Mouse (Mus musculus) spleen, adult 2 months (tissue): Measurements from ENCODE around the gene Erich6. TPM values are rescaled to one million over a fixed set of nuclear protein-coding genes. Genes with fewer than 3 reads are reported as not detected.

ENCODE experiments used
- DNase-seq, 2 experiments: peaks; one replicate each; pipeline versions ENCODE4 v3.0.0 to v3.0.0-alpha.2; 2012 to 2021; ENCODE audit warnings: low spot score in 2 of 2, low read depth in 1 of 2
- H3K27ac ChIP-seq: fragments of 200-500 bp; 2 replicates; pipeline ENCODE4 v1.5.1; 2012; ENCODE audit warnings: low read length, inconsistent platforms; ENCODE audit not compliant: insufficient read depth
- H3K27me3 ChIP-seq: fragments of 200-500 bp; 2 replicates; pipeline ENCODE4 v1.6.1; 2012; ENCODE audit warnings: mild to moderate bottlenecking, moderate library complexity, low read length, inconsistent platforms; ENCODE audit not compliant: control insufficient read depth, insufficient read depth
- H3K36me3 ChIP-seq: fragments of 200-500 bp; 2 replicates; pipeline ENCODE4 v1.6.1; 2012; ENCODE audit warnings: mild to moderate bottlenecking, low read length, inconsistent platforms; ENCODE audit not compliant: control insufficient read depth, insufficient read depth
- H3K4me1 ChIP-seq: fragments of 200-500 bp; 2 replicates; pipeline ENCODE4 v1.6.1; 2011; ENCODE audit warnings: inconsistent platforms; ENCODE audit not compliant: control insufficient read depth, insufficient read depth, insufficient read length
- H3K4me3 ChIP-seq: fragments of 200-500 bp; 2 replicates; pipeline ENCODE4 v1.5.1; 2011; ENCODE audit warnings: mild to moderate bottlenecking, inconsistent platforms; ENCODE audit not compliant: insufficient read depth, insufficient read length; ENCODE audit errors: extremely low read depth
- CTCF ChIP-seq: fragments of 200-500 bp; IDR thresholded peaks from 2 replicates; pipeline ENCODE4 v1.5.1; 2011; ENCODE audit warnings: mild to moderate bottlenecking, inconsistent platforms; ENCODE audit not compliant: insufficient read depth, insufficient read length, insufficient replicate concordance; ENCODE audit errors: extremely low read depth
- POLR2A ChIP-seq: fragments of 200-500 bp; IDR thresholded peaks from 2 replicates; pipeline ENCODE4 v1.6.1; 2011; ENCODE audit warnings: low read depth, low read length, inconsistent platforms
- WGBS: fragments of 180-500 bp; shearing (Covaris S2); methylation state at CpG from one replicate; pipeline ENCODE4 v1.1.7; 2018; 5-methylcytosine and 5-hydroxymethylcytosine counted together
- polyA plus RNA-seq: library from polyadenylated mRNA; depleted of rRNA; stranded (reverse); fragments of >200 nt; gene quantifications from 2 replicates; pipeline ENCODE4 v1.2.3, GENCODE M21; 2012

Gene Erich6
- polyA plus RNA-seq, 1 experiment, result not detected

GRCm38 (mm10) chr3:58650328-58650727 lies 13.3 kb upstream of the Erich6 start:
- no peak overlapping the region for H3K4me3 ChIP-seq
- TF ChIP-seq CTCF (no peak), POLR2A (no peak)
- no peak for DNase-seq
- H3K27me3 ChIP-seq, result no peaks in the 10 kb centered on the region
- H3K27ac ChIP-seq, result no peak overlapping the region
- H3K4me1 ChIP-seq, result no peaks in the 10 kb centered on the region
- H3K36me3 ChIP-seq, result no peaks in the 10 kb centered on the region
- 78% methylated on average over 4 of the region's 4 CpGs for WGBS

- Histone ChIP-seq H3K36me3 (no peaks in the 10 kb centered on the region), H3K4me3 (no peak overlapping the region), H3K27me3 (no peaks in the 10 kb centered on the region), H3K27ac (no peak overlapping the region), H3K4me1 (no peaks in the 10 kb centered on the region)
- DNase-seq, result no peak
- WGBS, result 90% methylated on average over 2 of the region's 2 CpGs
- no peak for TF ChIP-seq CTCF
- TF ChIP-seq POLR2A, result no peak
Observed at GRCm38 (mm10) chr3:58647179-58647578, 10.2 kb upstream of the Erich6 start.

DNA sequence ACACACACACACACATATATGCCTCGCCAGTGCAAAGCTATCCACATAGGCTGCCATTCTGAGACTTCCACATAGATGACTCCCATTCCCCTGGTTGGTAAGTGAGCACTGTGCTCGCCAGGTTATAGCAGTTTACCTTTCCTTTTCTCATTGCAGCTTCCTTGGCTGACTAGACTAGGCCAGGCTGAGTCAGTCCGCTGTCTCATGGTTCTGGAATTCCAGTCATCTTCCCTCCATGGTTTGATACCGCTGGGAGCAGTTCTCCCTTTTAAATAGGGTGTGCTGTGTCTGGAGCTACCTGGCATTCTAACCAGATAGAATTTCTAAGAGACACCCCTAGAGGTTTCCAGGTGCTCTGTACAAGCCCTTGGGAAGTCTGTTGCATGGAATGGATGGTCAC lies 9.2 kb upstream of the Erich6 start:
- H3K4me1 ChIP-seq, result no peaks in the 10 kb centered on the region
- WGBS, result 88% methylated on average over 4 of the region's 4 CpGs
- no peaks in the 10 kb centered on the region for H3K27me3 ChIP-seq
- no peak overlapping the region for H3K4me3 ChIP-seq
- no peak for TF ChIP-seq CTCF
- TF ChIP-seq POLR2A, result no peak
- no peak overlapping the region for H3K27ac ChIP-seq
- no peak for DNase-seq
- no peaks in the 10 kb centered on the region for H3K36me3 ChIP-seq

GRCm38 (mm10) chr3:58631693-58632092 lies 5.3 kb downstream of the Erich6 start:
- no peak overlapping the region for H3K27ac ChIP-seq
- TF ChIP-seq CTCF, result no peak
- no peak for TF ChIP-seq POLR2A
- no peaks in the 10 kb centered on the region for H3K36me3 ChIP-seq
- H3K4me1 ChIP-seq, result peaks cover 2% of the 10 kb centered on the region; the same call in 1 of the 2 replicates
- no peaks in the 10 kb centered on the region; the same call in 1 of the 2 replicates for H3K27me3 ChIP-seq
- DNase-seq, result no peak
- no peak overlapping the region for H3K4me3 ChIP-seq
- WGBS, result 86% methylated on average over 2 of the region's 2 CpGs

DNA sequence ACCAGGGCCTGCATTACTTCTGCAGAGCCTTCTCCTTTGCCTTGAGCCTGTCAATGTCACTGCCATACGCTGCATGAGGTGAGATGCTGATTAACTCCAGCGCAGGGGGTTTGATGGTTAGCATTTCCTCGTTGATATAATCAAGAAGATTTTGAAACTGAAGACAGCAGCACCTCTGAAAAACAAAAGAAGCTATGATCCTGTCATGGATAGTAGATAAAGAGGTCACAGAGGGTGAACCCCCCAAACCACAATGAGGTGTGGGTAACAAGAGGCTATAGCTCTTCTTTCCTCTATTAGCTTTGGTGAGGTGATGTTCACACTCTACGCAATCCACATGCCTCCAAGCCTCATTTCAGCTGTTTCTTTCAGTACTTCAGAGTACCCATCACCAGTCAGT lies 12.0 kb downstream of the Erich6 start:
- Histone ChIP-seq H3K4me1 (no peaks in the 10 kb centered on the region), H3K27me3 (no peaks in the 10 kb centered on the region), H3K4me3 (no peak overlapping the region), H3K36me3 (no peaks in the 10 kb centered on the region), H3K27ac (no peak overlapping the region)
- TF ChIP-seq POLR2A (no peak), CTCF (no peak)
- DNase-seq, result no peak
- WGBS, result 84% methylated on average over 4 of the region's 4 CpGs

DNA sequence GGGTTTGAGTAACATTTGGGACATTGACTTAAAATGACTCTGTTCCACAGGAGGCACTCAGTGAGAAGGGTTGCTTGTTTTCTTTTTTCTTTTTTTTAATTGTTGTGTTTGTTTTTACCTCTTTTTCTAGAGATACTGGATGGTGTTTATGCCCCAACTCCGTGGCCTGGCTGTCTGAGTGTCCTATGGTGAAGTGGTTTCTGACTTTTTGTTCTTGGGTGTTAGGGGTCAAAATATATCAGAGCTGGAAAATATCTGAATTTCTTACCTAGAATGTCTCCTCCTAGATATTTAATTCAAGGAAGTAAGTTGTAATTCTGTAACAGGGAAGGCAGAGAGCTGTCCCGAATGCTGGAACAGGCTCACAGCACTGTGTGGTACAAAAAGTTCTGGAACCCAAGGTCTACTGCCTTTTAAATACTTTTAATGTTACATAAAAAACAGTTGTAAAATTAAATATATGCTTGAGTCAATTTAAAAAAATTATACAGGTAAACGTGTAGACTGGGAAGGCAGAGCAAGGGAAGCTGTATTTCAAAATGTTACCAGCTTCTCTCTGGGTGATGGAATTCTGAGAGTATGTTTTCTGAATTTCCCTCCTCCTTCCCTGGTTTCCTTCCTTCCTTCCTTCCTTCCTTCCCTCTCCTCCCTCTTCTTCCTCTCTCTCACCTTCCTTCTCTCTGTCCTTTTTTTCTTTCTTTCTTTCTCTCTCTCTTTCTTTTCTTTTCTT lies 14.2 kb downstream of the Erich6 start:
- Histone ChIP-seq H3K27ac (no peak overlapping the region), H3K4me3 (no peak overlapping the region), H3K36me3 (no peaks in the 10 kb centered on the region), H3K27me3 (no peaks in the 10 kb centered on the region), H3K4me1 (no peaks in the 10 kb centered on the region)
- no peak for DNase-seq
- TF ChIP-seq CTCF, result no peak
- no peak for TF ChIP-seq POLR2A
- WGBS, result 82% methylated on average over 3 of the region's 3 CpGs

GRCm38 (mm10) chr3:58621066-58621465 lies 15.9 kb downstream of the Erich6 start:
- Histone ChIP-seq H3K36me3 (no peaks in the 10 kb centered on the region), H3K4me3 (no peak overlapping the region), H3K27ac (no peak overlapping the region), H3K4me1 (no peaks in the 10 kb centered on the region), H3K27me3 (no peaks in the 10 kb centered on the region)
- TF ChIP-seq CTCF, result no peak
- WGBS, result 90% methylated on average over 7 of the region's 7 CpGs
- no peak for DNase-seq
